Mouse (Mus musculus) lung, postnatal 36 days (tissue): Measurements from ENCODE around the gene Spata31d1a.

Experiments
- DNase-seq: peaks from one replicate; pipeline ENCODE4 v3.0.0; 2022; ENCODE audit warnings: mixed read lengths

The Spata31d1a gene

GRCm38 (mm10) chr13:59699131-59699530, 11.0 kb downstream of the Spata31d1a start:
- no peak for DNase-seq

GRCm38 (mm10) chr13:59695781-59696180, 14.3 kb downstream of the Spata31d1a start:
- no peak for DNase-seq

- no peak for DNase-seq
These were observed 16.1 kb downstream of the Spata31d1a start, which contains the start of gene 4921517D22Rik for GRCm38 (mm10) chr13:59694008-59694407. Gene 4921517D22Rik (minus strand): TSS chr13:59694108.

- no peak for DNase-seq
These were observed 18.7 kb downstream of the Spata31d1a start for GRCm38 (mm10) chr13:59691478-59691877.

GRCm38 (mm10) chr13:59690576-59690975, 19.6 kb downstream of the Spata31d1a start:
- DNase-seq = no peak

GRCm38 (mm10) chr13:59689843-59690242, 20.3 kb downstream of the Spata31d1a start:
- DNase-seq = no peak

- DNase-seq = no peak
These were observed 20.8 kb downstream of the Spata31d1a start for GRCm38 (mm10) chr13:59689313-59689712.

GRCm38 (mm10) chr13:59688338-59688770, 21.8 kb downstream of the Spata31d1a start:
- peak; percentile 50 for DNase-seq

GRCm38 (mm10) chr13:59685236-59685635, 24.9 kb downstream of the Spata31d1a start:
- DNase-seq = no peak

- DNase-seq = no peak
These were observed 27.5 kb downstream of the Spata31d1a start for GRCm38 (mm10) chr13:59682629-59683028.

GRCm38 (mm10) chr13:59679908-59680307, 30.2 kb downstream of the Spata31d1a start:
- DNase-seq = no peak

GRCm38 (mm10) chr13:59679306-59679705, 30.8 kb downstream of the Spata31d1a start:
- no peak for DNase-seq

- no peak for DNase-seq
These were observed 33.6 kb downstream of the Spata31d1a start for GRCm38 (mm10) chr13:59676316-59677229.

- peak; percentile 80 for DNase-seq
These were observed 34.7 kb downstream of the Spata31d1a start, which contains the start of gene Golm1 for GRCm38 (mm10) chr13:59675151-59676011. Gene Golm1 (minus strand): TSS chr13:59675811.

- DNase-seq = peak; percentile 23
These were observed 35.4 kb downstream of the Spata31d1a start for GRCm38 (mm10) chr13:59674761-59675150.

- no peak for DNase-seq
These were observed 35.9 kb downstream of the Spata31d1a start for GRCm38 (mm10) chr13:59674215-59674614.

- no peak for DNase-seq
These were observed 36.5 kb downstream of the Spata31d1a start for GRCm38 (mm10) chr13:59673597-59673996.

GRCm38 (mm10) chr13:59672248-59672647, 37.9 kb downstream of the Spata31d1a start:
- no peak for DNase-seq

GRCm38 (mm10) chr13:59671521-59671920, 38.6 kb downstream of the Spata31d1a start:
- DNase-seq = no peak

GRCm38 (mm10) chr13:59669946-59670345, 40.2 kb downstream of the Spata31d1a start:
- no peak for DNase-seq

GRCm38 (mm10) chr13:59668501-59669093, 41.5 kb downstream of the Spata31d1a start:
- peak; percentile 86 for DNase-seq

- no peak for DNase-seq
These were observed 42.4 kb downstream of the Spata31d1a start for GRCm38 (mm10) chr13:59667763-59668162.
